Mouse (Mus musculus): ENCODE results near the gene Tnni3k. TPM values are rescaled to one million over a fixed set of nuclear protein-coding genes. Genes with fewer than 3 reads are reported as not detected.

The Tnni3k gene
- total RNA-seq, 1 experiment = not detected

DNA sequence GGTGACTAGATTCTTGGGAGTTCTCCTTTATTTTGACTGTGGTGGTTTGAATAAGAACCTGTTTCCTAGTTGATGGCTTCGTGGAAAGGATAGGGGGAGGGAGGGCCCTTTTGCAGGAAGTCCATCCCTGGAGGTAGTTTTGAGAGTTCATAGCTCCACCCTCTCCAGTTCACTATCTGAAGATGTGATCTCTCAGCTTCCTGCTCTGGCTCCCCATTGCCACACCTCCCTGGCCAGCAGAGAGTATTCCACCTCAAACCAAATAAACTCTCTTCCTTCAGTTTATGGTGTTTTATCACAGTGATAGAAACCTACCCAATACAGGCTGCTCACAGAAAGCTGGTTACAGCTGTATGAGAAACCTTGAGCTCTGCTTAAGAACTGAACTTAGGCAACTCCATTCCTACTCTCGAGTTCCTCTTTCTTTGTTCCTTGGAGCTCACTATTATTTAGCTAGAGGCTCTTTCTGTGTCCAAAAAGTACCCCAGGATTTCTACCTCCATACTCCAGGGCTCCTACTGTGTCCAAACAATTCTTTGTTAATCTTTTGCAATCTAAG, 173.7 kb downstream of the Tnni3k start:
- H3K4me3 ChIP-seq (ENCODE audit: insufficient read depth in 1 of 2, low read depth in 1 of 2, low read length in 2 of 2, poor library complexity in 1 of 2, severe bottlenecking in 1 of 2) = no peak overlapping the region
- no peaks in the 10 kb centered on the region for H3K36me3 ChIP-seq (ENCODE audit: control insufficient read depth, insufficient read depth, low read length, poor library complexity, severe bottlenecking)
- H3K27ac ChIP-seq (ENCODE audit: insufficient read depth, low read depth, low read length, poor library complexity, severe bottlenecking) = no peak overlapping the region
- no peaks in the 10 kb centered on the region for H3K9me3 ChIP-seq (ENCODE audit: control insufficient read depth, insufficient read depth, low read depth, low read length)
- no peaks in the 10 kb centered on the region for H3K4me1 ChIP-seq (ENCODE audit: control insufficient read depth in 2 of 2, insufficient read depth in 2 of 2, low read length in 2 of 2, poor library complexity in 1 of 2)
- TF ChIP-seq MAFK (IDR thresholded peaks at IDR 0.05; ENCODE audit: insufficient read depth, low read depth, low read length) = no peak
- TF ChIP-seq CHD2 (IDR thresholded peaks at IDR 0.05; ENCODE audit: low read depth, low read length) = no peak
- TF ChIP-seq ZC3H11A (IDR thresholded peaks at IDR 0.05; ENCODE audit: borderline replicate concordance, low read depth, low read length) = no peak
- no peak for TF ChIP-seq ZNF384 (IDR thresholded peaks at IDR 0.05; ENCODE audit: low read depth, low read length)
- no peak for TF ChIP-seq HCFC1 (IDR thresholded peaks at IDR 0.05; ENCODE audit: borderline replicate concordance, insufficient read depth, low read length)
- H3K9ac ChIP-seq (ENCODE audit: insufficient read depth, low read depth, low read length, poor library complexity, severe bottlenecking) = no peak overlapping the region
- in situ Hi-C loops (cut with MboI; ENCODE audit: low sequenced_read_pairs in 2 of 2, unreplicated experiment in 2 of 2) = no loop called here
- DNase-seq (ENCODE audit: low read depth, low spot score) = no peak

DNA sequence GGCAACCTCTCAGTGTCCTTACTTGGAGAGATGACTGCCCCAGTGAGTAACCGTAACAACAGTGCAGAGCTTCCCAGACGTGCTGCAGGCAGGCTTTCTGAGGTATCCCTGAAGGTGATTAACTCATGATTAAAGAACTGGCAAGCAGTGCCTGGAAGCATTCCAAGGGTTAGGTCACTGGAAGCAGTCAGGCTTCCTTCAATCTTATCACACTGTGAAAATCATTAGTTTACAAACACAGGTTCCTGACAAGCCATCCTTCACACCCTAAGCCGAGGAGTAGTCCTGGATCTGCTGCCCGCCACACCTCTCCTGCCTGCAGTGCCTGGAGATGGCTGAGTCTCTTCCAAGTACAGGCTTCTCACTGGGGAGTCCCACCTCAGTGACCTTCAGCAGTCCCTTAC, 174.7 kb downstream of the Tnni3k start:
- H3K36me3 ChIP-seq (ENCODE audit: control insufficient read depth, insufficient read depth, low read length, poor library complexity, severe bottlenecking) = no peaks in the 10 kb centered on the region
- H3K9me3 ChIP-seq (ENCODE audit: control insufficient read depth, insufficient read depth, low read depth, low read length) = no peaks in the 10 kb centered on the region
- H3K4me1 ChIP-seq (ENCODE audit: control insufficient read depth in 2 of 2, insufficient read depth in 2 of 2, low read length in 2 of 2, poor library complexity in 1 of 2) = no peaks in the 10 kb centered on the region
- no peak for TF ChIP-seq CHD2 (IDR thresholded peaks at IDR 0.05; ENCODE audit: low read depth, low read length)
- no peak for TF ChIP-seq ZNF384 (IDR thresholded peaks at IDR 0.05; ENCODE audit: low read depth, low read length)
- TF ChIP-seq ZC3H11A (IDR thresholded peaks at IDR 0.05; ENCODE audit: borderline replicate concordance, low read depth, low read length) = no peak
- H3K27ac ChIP-seq (ENCODE audit: insufficient read depth, low read depth, low read length, poor library complexity, severe bottlenecking) = no peak overlapping the region
- H3K9ac ChIP-seq (ENCODE audit: insufficient read depth, low read depth, low read length, poor library complexity, severe bottlenecking) = no peak overlapping the region
- in situ Hi-C loops (cut with MboI; ENCODE audit: low sequenced_read_pairs in 2 of 2, unreplicated experiment in 2 of 2) = no loop called here
- DNase-seq (ENCODE audit: low read depth, low spot score) = no peak
- no peak overlapping the region for H3K4me3 ChIP-seq (ENCODE audit: insufficient read depth in 1 of 2, low read depth in 1 of 2, low read length in 2 of 2, poor library complexity in 1 of 2, severe bottlenecking in 1 of 2)

DNA sequence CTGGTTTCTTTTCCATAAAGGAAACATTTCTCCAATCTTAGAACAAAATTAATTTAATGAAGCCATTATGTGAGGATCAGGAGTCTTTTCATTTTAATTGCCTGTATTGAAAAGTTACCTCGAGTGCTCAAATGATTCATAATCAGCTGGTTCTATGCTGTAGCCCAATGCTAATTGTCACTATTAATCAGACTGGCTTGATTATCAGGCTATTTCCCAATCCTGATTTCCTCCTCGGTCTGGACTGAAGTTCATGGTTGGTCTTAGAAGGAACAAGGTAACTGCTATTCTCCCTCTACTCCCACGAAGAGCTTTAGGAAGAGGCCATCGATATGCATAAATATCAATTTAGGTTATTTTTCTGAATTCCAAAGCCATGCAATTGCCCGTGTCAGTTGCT, 175.1 kb downstream of the Tnni3k start:
- Histone ChIP-seq H3K27ac (ENCODE audit: insufficient read depth, low read depth, low read length, poor library complexity, severe bottlenecking) (no peak overlapping the region), H3K4me3 (ENCODE audit: insufficient read depth in 1 of 2, low read depth in 1 of 2, low read length in 2 of 2, poor library complexity in 1 of 2, severe bottlenecking in 1 of 2) (no peak overlapping the region), H3K36me3 (ENCODE audit: control insufficient read depth, insufficient read depth, low read length, poor library complexity, severe bottlenecking) (no peaks in the 10 kb centered on the region), H3K9ac (ENCODE audit: insufficient read depth, low read depth, low read length, poor library complexity, severe bottlenecking) (no peak overlapping the region), H3K4me1 (ENCODE audit: control insufficient read depth in 2 of 2, insufficient read depth in 2 of 2, low read length in 2 of 2, poor library complexity in 1 of 2) (no peaks in the 10 kb centered on the region), H3K9me3 (ENCODE audit: control insufficient read depth, insufficient read depth, low read depth, low read length) (no peaks in the 10 kb centered on the region)
- no peak for TF ChIP-seq HCFC1 (IDR thresholded peaks at IDR 0.05; ENCODE audit: borderline replicate concordance, insufficient read depth, low read length)
- TF ChIP-seq ZNF384 (IDR thresholded peaks at IDR 0.05; ENCODE audit: low read depth, low read length) = no peak
- TF ChIP-seq MAFK (IDR thresholded peaks at IDR 0.05; ENCODE audit: insufficient read depth, low read depth, low read length) = no peak
- no peak for TF ChIP-seq ZC3H11A (IDR thresholded peaks at IDR 0.05; ENCODE audit: borderline replicate concordance, low read depth, low read length)
- TF ChIP-seq CHD2 (IDR thresholded peaks at IDR 0.05; ENCODE audit: low read depth, low read length) = no peak
- no peak for DNase-seq (ENCODE audit: low read depth, low spot score)
- in situ Hi-C loops (cut with MboI; ENCODE audit: low sequenced_read_pairs in 2 of 2, unreplicated experiment in 2 of 2) = no loop called here

DNA sequence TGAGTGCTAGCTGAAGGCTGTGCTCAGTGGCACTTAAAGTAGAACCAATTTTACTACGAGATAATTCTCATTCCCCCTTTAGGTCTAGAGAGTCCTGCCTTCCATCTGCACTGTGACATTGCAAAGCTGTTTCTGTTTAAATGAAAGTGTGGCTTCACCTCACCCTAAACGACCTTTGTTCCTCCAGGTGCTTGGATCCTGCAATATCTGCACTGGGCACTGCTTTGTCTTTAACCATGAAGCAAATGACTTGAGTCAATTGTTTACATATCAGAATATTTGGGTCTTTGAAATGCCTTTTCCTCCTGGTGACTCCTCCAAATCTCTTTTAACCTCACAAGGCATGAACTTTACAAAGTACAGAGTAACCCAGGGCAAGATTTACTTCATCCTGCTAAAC, 175.7 kb downstream of the Tnni3k start:
- Histone ChIP-seq H3K9me3 (ENCODE audit: control insufficient read depth, insufficient read depth, low read depth, low read length) (no peaks in the 10 kb centered on the region), H3K27ac (ENCODE audit: insufficient read depth, low read depth, low read length, poor library complexity, severe bottlenecking) (no peak overlapping the region), H3K4me1 (ENCODE audit: control insufficient read depth in 2 of 2, insufficient read depth in 2 of 2, low read length in 2 of 2, poor library complexity in 1 of 2) (no peaks in the 10 kb centered on the region), H3K9ac (ENCODE audit: insufficient read depth, low read depth, low read length, poor library complexity, severe bottlenecking) (no peak overlapping the region), H3K36me3 (ENCODE audit: control insufficient read depth, insufficient read depth, low read length, poor library complexity, severe bottlenecking) (no peaks in the 10 kb centered on the region), H3K4me3 (ENCODE audit: insufficient read depth in 1 of 2, low read depth in 1 of 2, low read length in 2 of 2, poor library complexity in 1 of 2, severe bottlenecking in 1 of 2) (no peak overlapping the region)
- TF ChIP-seq ZNF384 (IDR thresholded peaks at IDR 0.05; ENCODE audit: low read depth, low read length) (no peak), HCFC1 (IDR thresholded peaks at IDR 0.05; ENCODE audit: borderline replicate concordance, insufficient read depth, low read length) (no peak)
- in situ Hi-C loops (cut with MboI; ENCODE audit: low sequenced_read_pairs in 2 of 2, unreplicated experiment in 2 of 2) = no loop called here
- no peak for DNase-seq (ENCODE audit: low read depth, low spot score)

DNA sequence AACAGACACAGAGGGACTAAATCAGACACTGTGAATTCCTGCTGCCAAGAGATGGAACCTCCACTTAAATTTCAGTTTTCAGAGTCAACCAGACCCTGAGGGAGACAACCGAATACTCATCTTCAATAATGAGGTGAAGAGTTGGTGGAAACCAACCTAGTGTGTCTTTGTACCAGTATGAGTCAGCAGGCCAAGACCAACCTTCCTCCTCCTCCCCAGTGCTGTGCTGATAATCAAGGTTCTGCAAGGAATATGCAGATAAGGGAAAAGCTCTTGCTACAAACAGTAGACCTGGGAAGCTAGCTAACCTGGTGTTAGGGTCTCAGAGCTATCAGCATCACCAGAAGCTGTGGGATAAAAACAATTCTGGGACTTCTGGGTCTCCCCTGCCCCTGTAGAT, 176.1 kb downstream of the Tnni3k start:
- Histone ChIP-seq H3K9ac (ENCODE audit: insufficient read depth, low read depth, low read length, poor library complexity, severe bottlenecking) (no peak overlapping the region), H3K4me1 (ENCODE audit: control insufficient read depth in 2 of 2, insufficient read depth in 2 of 2, low read length in 2 of 2, poor library complexity in 1 of 2) (no peaks in the 10 kb centered on the region), H3K27ac (ENCODE audit: insufficient read depth, low read depth, low read length, poor library complexity, severe bottlenecking) (no peak overlapping the region), H3K36me3 (ENCODE audit: control insufficient read depth, insufficient read depth, low read length, poor library complexity, severe bottlenecking) (no peaks in the 10 kb centered on the region), H3K9me3 (ENCODE audit: control insufficient read depth, insufficient read depth, low read depth, low read length) (no peaks in the 10 kb centered on the region), H3K4me3 (ENCODE audit: insufficient read depth in 1 of 2, low read depth in 1 of 2, low read length in 2 of 2, poor library complexity in 1 of 2, severe bottlenecking in 1 of 2) (no peak overlapping the region)
- in situ Hi-C loops (cut with MboI; ENCODE audit: low sequenced_read_pairs in 2 of 2, unreplicated experiment in 2 of 2) = no loop called here
- TF ChIP-seq ZC3H11A (IDR thresholded peaks at IDR 0.05; ENCODE audit: borderline replicate concordance, low read depth, low read length) = no peak
- no peak for TF ChIP-seq CHD2 (IDR thresholded peaks at IDR 0.05; ENCODE audit: low read depth, low read length)
- TF ChIP-seq HCFC1 (IDR thresholded peaks at IDR 0.05; ENCODE audit: borderline replicate concordance, insufficient read depth, low read length) = no peak
- TF ChIP-seq ZNF384 (IDR thresholded peaks at IDR 0.05; ENCODE audit: low read depth, low read length) = no peak
- no peak for TF ChIP-seq MAFK (IDR thresholded peaks at IDR 0.05; ENCODE audit: insufficient read depth, low read depth, low read length)
- no peak for DNase-seq (ENCODE audit: low read depth, low spot score)
